Mouse (Mus musculus): Measurements from ENCODE around the gene U2af1l4.

- TF ChIP-seq HCFC1 (IDR thresholded peaks at IDR 0.05; ENCODE audit: borderline replicate concordance, insufficient read depth, low read length) (no peak), CHD2 (IDR thresholded peaks at IDR 0.05; ENCODE audit: low read depth, low read length) (no peak), ZNF384 (IDR thresholded peaks at IDR 0.05; ENCODE audit: low read depth, low read length) (no peak)
These were observed 4.5 kb downstream of the U2af1l4 start for GRCm38 (mm10) chr7:30567555-30567954.

All from ES-E14 (cell line).